In genomic region chr10:76203798-76204283, GRCm38 (mm10) we compare ENCODE assay signal across 9 mouse cellular contexts. TPM values are rescaled to one million over a fixed set of nuclear protein-coding genes. Genes with fewer than 3 reads are reported as not detected.
DNase-seq lines count a peak whose midpoint lies in the region; ATAC-seq lines count a peak whose summit lies in the region.
"Had no signal": no experiment of that assay in that cellular context is flagged by ENCODE, and none has a peak within 500 bp of the region (broad histone marks: within the 10 kb centered on the region; RNA-seq: fewer than 3 reads in every experiment).

No protein-coding gene starts in this region.

- WGBS in kidney, embryonic 14.5 days, result 16% methylated on average over 17 of the region's 18 CpGs
- WGBS in lung, embryonic 16.5 days, result 12% methylated on average over 18 of the region's 18 CpGs

- H3K9me3 ChIP-seq in kidney, embryonic 14.5 days (ENCODE audit: control insufficient read depth, low read length), result no peaks in the 10 kb centered on the region
- H3K9me3 ChIP-seq in lung, embryonic 16.5 days (ENCODE audit: control insufficient read depth, low read length), result no peaks in the 10 kb centered on the region

- H3K27ac ChIP-seq in kidney, embryonic 14.5 days (ENCODE audit: low read depth, low read length), result no peak overlapping the region
- H3K27ac ChIP-seq in lung, embryonic 16.5 days (ENCODE audit: low read length), result no peak overlapping the region

- peak overlapping the region; percentile 54 for H3K9ac ChIP-seq in kidney, embryonic 14.5 days (ENCODE audit: low read depth, low read length)
- peak overlapping the region; percentile 68 for H3K9ac ChIP-seq in lung, embryonic 16.5 days (ENCODE audit: low read length)

- peak; percentile 28; the same call in 1 of the 2 replicates for ATAC-seq in kidney, embryonic 14.5 days (ENCODE audit: low FRiP score, low TSS enrichment)
- peak; percentile 10; the same call in 1 of the 2 replicates for ATAC-seq in lung, embryonic 16.5 days (ENCODE audit: low read depth)

- no peaks in the 10 kb centered on the region for H3K27me3 ChIP-seq in kidney, embryonic 14.5 days (ENCODE audit: control insufficient read depth, insufficient read depth, low read length)
- no peaks in the 10 kb centered on the region for H3K27me3 ChIP-seq in lung, embryonic 16.5 days (ENCODE audit: control insufficient read depth, insufficient read depth, low read depth, low read length)

- H3K4me3 ChIP-seq in kidney, embryonic 14.5 days (ENCODE audit: low read length), result peak overlapping the region; percentile 36
- H3K4me3 ChIP-seq in lung, embryonic 16.5 days (ENCODE audit: low read length), result peak overlapping the region; percentile 48
- H3K4me3 ChIP-seq: erythroblast, embryonic 14.5 days had no signal

- H3K4me2 ChIP-seq in kidney, embryonic 14.5 days (replicated peaks; ENCODE audit: low read depth, low read length), result peak overlapping the region; percentile 60
- peak overlapping the region; percentile 69 for H3K4me2 ChIP-seq in lung, embryonic 16.5 days (ENCODE audit: low read depth, low read length)

- H3K4me1 ChIP-seq in kidney, embryonic 14.5 days (ENCODE audit: control insufficient read depth, insufficient read depth, low read length), result no peaks in the 10 kb centered on the region
- H3K4me1 ChIP-seq in lung, embryonic 16.5 days (replicated peaks; ENCODE audit: control insufficient read depth, insufficient read depth, low read length), result no peaks in the 10 kb centered on the region

- DNase-seq in right cerebral cortex, adult 18-20 months, result peak; percentile 23
- no peak for DNase-seq in right cerebral cortex, postnatal 36 days (ENCODE audit: low spot score in 2 of 2)
- peak; percentile 49 for DNase-seq in cerebellum, adult 9-10 months
- DNase-seq in heart, adult 8-10 months (ENCODE audit: low spot score), result peak; percentile 20
- peak; percentile 32 for DNase-seq in right cerebral cortex, postnatal 14 days
- DNase-seq in frontal cortex, postnatal 25 days (ENCODE audit: low spot score in 2 of 2), result no peak

- peaks cover 12% of the 10 kb centered on the region; the same call in 1 of the 2 replicates for H3K36me3 ChIP-seq in kidney, embryonic 14.5 days (ENCODE audit: control insufficient read depth, insufficient read depth, low read length)
- 0 out of 2 replicates have a peak, but pooled peaks cover 5% of the 10 kb centered on the region for H3K36me3 ChIP-seq in lung, embryonic 16.5 days (ENCODE audit: control insufficient read depth, insufficient read depth, low read length)

RNA-seq across cellular contexts. Expression of gene Prmt2, which starts 33.8 kb away (rescaled TPM):
- total RNA-seq in heart, adult 8-10 months (2022), result 10 to 100 TPM in 2 of 4 experiments, 1 to 10 TPM in 2; 8.6 to 12.9 (median 10.7) TPM
- 39.4 and 57.6 TPM in 2 replicates for polyA plus RNA-seq in kidney, embryonic 14.5 days (2014; fragmentation: Nextera tagmentation; extraction: Ambion mirVana)
- polyA plus RNA-seq in lung, embryonic 16.5 days (2015; fragmentation: Nextera tagmentation; extraction: Ambion mirVana), result 51.1 and 56.6 TPM in 2 replicates

RNA-seq across cellular contexts. Expression of gene S100b, which starts 49.8 kb away (rescaled TPM):
- total RNA-seq in heart, adult 8-10 months (2022), result 1 to 10 TPM in 3 of 4 experiments, under 1 TPM in 1; 0.76 to 1.8 (median 1.8) TPM
- 0.32 and 0.56 TPM in 2 replicates for polyA plus RNA-seq in kidney, embryonic 14.5 days (2014; fragmentation: Nextera tagmentation; extraction: Ambion mirVana)
- 0.73 and 1.1 TPM in 2 replicates for polyA plus RNA-seq in lung, embryonic 16.5 days (2015; fragmentation: Nextera tagmentation; extraction: Ambion mirVana)
- polyA plus RNA-seq: erythroblast, embryonic 14.5 days had no signal

RNA-seq across cellular contexts. Expression of gene Slc5a4a, which starts 56.6 kb away (rescaled TPM):
- total RNA-seq in heart, adult 8-10 months (2022), result not detected
- not detected in 2 replicates for polyA plus RNA-seq in kidney, embryonic 14.5 days (2014; fragmentation: Nextera tagmentation; extraction: Ambion mirVana)
- not detected in 2 replicates for polyA plus RNA-seq in lung, embryonic 16.5 days (2015; fragmentation: Nextera tagmentation; extraction: Ambion mirVana)
- polyA plus RNA-seq: erythroblast, embryonic 14.5 days had no signal

Comparison
In these comparisons a context has a peak if more than half of its experiments do, and no peak if none do; other contexts are left out.
1. DNase-seq: peak in right cerebral cortex, adult 18-20 months (single experiment), cerebellum, adult 9-10 months (single experiment), heart, adult 8-10 months (single experiment) and right cerebral cortex, postnatal 14 days (single experiment); none in right cerebral cortex, postnatal 36 days (0 of 2) and frontal cortex, postnatal 25 days (0 of 2).